Mouse (Mus musculus) CH12.LX (cell line): ENCODE measurements around the gene Lmbrd1. TPM values are rescaled to one million over a fixed set of nuclear protein-coding genes. Genes with fewer than 3 reads are reported as not detected.

ENCODE experiments used
- DNase-seq: peaks from one replicate; pipeline ENCODE4 v3.0.0-alpha.2; 2013; ENCODE audit errors: extremely low read depth
- H3K27ac ChIP-seq: 2 replicates; pipeline ENCODE4 v1.5.1; 2012; ENCODE audit warnings: low read depth, mild to moderate bottlenecking, control low read depth, moderate library complexity; ENCODE audit not compliant: insufficient read depth
- H3K27me3 ChIP-seq: replicated peaks from 2 replicates; pipeline ENCODE3; 2012; ENCODE audit warnings: inconsistent platforms
- H3K36me3 ChIP-seq, 2 experiments: replicated peaks in 1 of 2; 2 replicates each; pipeline versions ENCODE3 to v1.6.1; 2012; ENCODE audit warnings: inconsistent platforms in 1 of 2, low read length in 1 of 2, mild to moderate bottlenecking in 1 of 2, mixed read lengths in 1 of 2, moderate library complexity in 1 of 2; ENCODE audit not compliant: control insufficient read depth in 1 of 2, insufficient read depth in 1 of 2
- H3K4me1 ChIP-seq, 2 experiments: 2 replicates each; pipeline ENCODE4 v1.6.1; 2012; ENCODE audit warnings: inconsistent platforms in 1 of 2, moderate library complexity in 1 of 2; ENCODE audit not compliant: insufficient read depth in 2 of 2, control insufficient read depth in 1 of 2
- H3K4me2 ChIP-seq: 2 replicates; pipeline ENCODE4 v1.6.1; 2012; ENCODE audit warnings: low read depth, mild to moderate bottlenecking, control low read depth; ENCODE audit not compliant: poor library complexity, insufficient read depth, severe bottlenecking
- H3K4me3 ChIP-seq, 3 experiments: fragments of 150-350 bp in 1 of 3; sonication (generic) in 1 of 3; replicated peaks in 1 of 3; 2 replicates each; pipeline versions ENCODE3 to v1.5.1; 2011 to 2012; ENCODE audit warnings: low read depth in 2 of 3, low read length in 2 of 3, mild to moderate bottlenecking in 2 of 3, moderate library complexity in 2 of 3, control low read depth in 1 of 3, improper control_type of control experiment in 1 of 3, inconsistent platforms in 1 of 3, mixed read lengths in 1 of 3; ENCODE audit not compliant: poor library complexity in 1 of 3
- H3K79me2 ChIP-seq: replicated peaks from 2 replicates; pipeline ENCODE4 v1.6.1; 2012; ENCODE audit warnings: mild to moderate bottlenecking, moderate library complexity; ENCODE audit not compliant: control insufficient read depth, poor library complexity, insufficient read depth, severe bottlenecking; ENCODE audit errors: extremely low read depth
- H3K9ac ChIP-seq: 2 replicates; pipeline ENCODE4 v1.6.1; 2012; ENCODE audit warnings: low read depth, mild to moderate bottlenecking, control low read depth, moderate library complexity; ENCODE audit not compliant: insufficient read depth
- H3K9me3 ChIP-seq: replicated peaks from 2 replicates; pipeline ENCODE3; 2012; ENCODE audit warnings: low read length, inconsistent platforms, mixed read lengths
- BHLHE40 ChIP-seq: IDR thresholded peaks from 2 replicates; pipeline ENCODE4 v1.6.1; 2011; ENCODE audit warnings: mild to moderate bottlenecking, low read depth, low read length, improper control_type of control experiment
- CHD1 ChIP-seq: IDR thresholded peaks from 2 replicates; pipeline ENCODE4 v1.6.1; 2012; ENCODE audit warnings: low read depth, low read length, improper control_type of control experiment, inconsistent platforms
- CHD2 ChIP-seq: IDR thresholded peaks from 2 replicates; pipeline ENCODE4 v1.6.1; 2011; ENCODE audit warnings: low read length, improper control_type of control experiment
- E2F4 ChIP-seq: IDR thresholded peaks from 2 replicates; pipeline ENCODE4 v1.6.1; 2011; ENCODE audit warnings: low read depth, low read length, improper control_type of control experiment; ENCODE audit not compliant: insufficient replicate concordance
- ELF1 ChIP-seq: IDR thresholded peaks from 2 replicates; pipeline ENCODE4 v1.6.1; 2014; ENCODE audit warnings: low read depth, mild to moderate bottlenecking, inconsistent platforms, low read length, improper control_type of control experiment
- EP300 ChIP-seq: IDR thresholded peaks from 2 replicates; pipeline ENCODE4 v1.6.1; 2011; ENCODE audit warnings: low read length, improper control_type of control experiment
- ETS1 ChIP-seq: conservative IDR thresholded peaks from 2 replicates; pipeline ENCODE4 v1.6.1; 2012; ENCODE audit warnings: low read depth, mild to moderate bottlenecking, inconsistent platforms, low read length, improper control_type of control experiment, moderate library complexity
- HCFC1 ChIP-seq: IDR thresholded peaks from 2 replicates; pipeline ENCODE4 v1.6.1; 2012; ENCODE audit warnings: low read depth, mild to moderate bottlenecking, inconsistent platforms, low read length, improper control_type of control experiment
- JUN ChIP-seq: IDR thresholded peaks from 2 replicates; pipeline ENCODE4 v1.6.1; 2011; ENCODE audit warnings: low read depth, mild to moderate bottlenecking, low read length, improper control_type of control experiment, moderate library complexity; ENCODE audit not compliant: insufficient read depth
- JUND ChIP-seq: conservative IDR thresholded peaks from 2 replicates; pipeline ENCODE4 v1.6.1; 2011; ENCODE audit warnings: low read depth, low read length, improper control_type of control experiment
- MAFK ChIP-seq: IDR thresholded peaks from 2 replicates; pipeline ENCODE4 v1.6.1; 2011; ENCODE audit warnings: low read length, improper control_type of control experiment; ENCODE audit not compliant: insufficient replicate concordance
- MAX ChIP-seq: IDR thresholded peaks from 2 replicates; pipeline ENCODE4 v1.6.1; 2011; ENCODE audit warnings: low read length, improper control_type of control experiment
- MXI1 ChIP-seq: IDR thresholded peaks from 2 replicates; pipeline ENCODE4 v1.6.1; 2011; ENCODE audit warnings: mild to moderate bottlenecking, low read depth, low read length, improper control_type of control experiment
- MYC ChIP-seq: IDR thresholded peaks from 2 replicates; pipeline ENCODE4 v1.6.1; 2011; ENCODE audit warnings: low read depth, mild to moderate bottlenecking, improper control_type of control experiment, low read length
- NELFE ChIP-seq: IDR thresholded peaks from 2 replicates; pipeline ENCODE4 v1.6.1; 2011; ENCODE audit warnings: low read depth, low read length, improper control_type of control experiment
- PAX5 ChIP-seq: IDR thresholded peaks from 2 replicates; pipeline ENCODE4 v1.6.1; 2012; ENCODE audit warnings: low read length, inconsistent platforms, mixed read lengths
- POLR2A ChIP-seq: IDR thresholded peaks from 2 replicates; pipeline ENCODE4 v1.6.1; 2011; ENCODE audit warnings: low read depth, mild to moderate bottlenecking, improper control_type of control experiment, low read length
- RAD21 ChIP-seq: IDR thresholded peaks from 2 replicates; pipeline ENCODE4 v1.6.1; 2011; ENCODE audit warnings: low read depth, mild to moderate bottlenecking, low read length, improper control_type of control experiment, moderate library complexity
- RCOR1 ChIP-seq: conservative IDR thresholded peaks from 2 replicates; pipeline ENCODE4 v1.6.1; 2012; ENCODE audit warnings: low read depth, mild to moderate bottlenecking, inconsistent platforms, low read length, improper control_type of control experiment
- SIN3A ChIP-seq: IDR thresholded peaks from 2 replicates; pipeline ENCODE4 v1.6.1; 2012; ENCODE audit warnings: low read length, improper control_type of control experiment, inconsistent platforms
- TBP ChIP-seq: conservative IDR thresholded peaks from 2 replicates; pipeline ENCODE4 v1.6.1; 2011; ENCODE audit warnings: low read depth, low read length, improper control_type of control experiment
- UBTF ChIP-seq: IDR thresholded peaks from 2 replicates; pipeline ENCODE4 v1.6.1; 2012; ENCODE audit warnings: low read depth, mild to moderate bottlenecking, inconsistent platforms, low read length, improper control_type of control experiment, moderate library complexity
- ZC3H11A ChIP-seq: IDR thresholded peaks from 2 replicates; pipeline ENCODE4 v1.6.1; 2012; ENCODE audit warnings: low read depth, mild to moderate bottlenecking, inconsistent platforms, low read length, improper control_type of control experiment
- ZKSCAN1 ChIP-seq: IDR thresholded peaks from 2 replicates; pipeline ENCODE4 v1.6.1; 2012; ENCODE audit warnings: low read depth, inconsistent platforms, low read length, improper control_type of control experiment, borderline replicate concordance
- ZMIZ1 ChIP-seq: IDR thresholded peaks from 2 replicates; pipeline ENCODE4 v1.6.1; 2012; ENCODE audit warnings: low read depth, mild to moderate bottlenecking, inconsistent platforms, low read length, improper control_type of control experiment
- dilution Hi-C: fragments of 300-500 bp; cut with MboI; formaldehyde crosslinking; loops from 2 replicates; pipeline ENCODE4 v1.14.3; 2020; ENCODE audit warnings: low sequenced_read_pairs; ENCODE audit not compliant: extremely low pct_unique_long_range_greater_than_20kb, extremely low pct_ligation_motif_present
- in situ Hi-C: fragments of 300-500 bp; cut with MboI; formaldehyde crosslinking; loops from 3 replicates; pipeline ENCODE4 v1.14.3; 2019; ENCODE audit warnings: low sequenced_read_pairs, low pct_ligation_motif_present, low pct_unique_long_range_greater_than_20kb, mixed read lengths
- polyA plus RNA-seq: library from polyadenylated mRNA; unstranded; fragments of >175 nt; gene quantifications from 2 replicates; pipeline ENCODE4 v1.2.1, GENCODE M21; 2012; ENCODE audit warnings: low read depth; ENCODE audit not compliant: insufficient read length
- total RNA-seq, 2 experiments: library from RNA; depleted of rRNA; stranded (reverse); fragments of 300-350 nt in 1 of 2; fragments of >200 nt in 1 of 2; gene quantifications; 2 replicates each; pipeline ENCODE4 v1.2.3; 2012 to 2014

Lmbrd1 gene
- total and polyA plus RNA-seq, 3 experiments, result 8.6 to 21.2 (median 17.3) TPM

DNA sequence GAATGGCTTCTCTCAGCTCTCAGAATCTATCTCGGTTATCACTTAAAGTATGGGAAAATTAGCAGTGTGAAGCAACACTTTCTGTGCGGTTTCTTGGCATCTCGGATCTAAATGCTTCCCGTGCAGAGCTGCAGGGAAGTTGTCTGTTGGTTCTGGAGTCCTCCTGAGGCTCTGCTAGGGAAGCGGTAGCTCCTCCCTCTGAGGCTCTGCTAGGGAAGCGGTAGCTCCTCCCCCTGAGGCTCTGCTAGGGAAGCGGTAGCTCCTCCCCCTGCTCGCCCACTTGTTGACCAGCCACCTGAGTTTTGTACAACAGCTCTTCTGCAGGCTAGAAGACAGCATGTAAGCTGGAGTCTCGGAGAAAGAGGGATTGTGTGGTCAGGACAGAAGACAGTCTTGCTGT, 20.9 kb downstream of the Lmbrd1 start:
- in situ Hi-C loops, result no loop called here
- H3K36me3 ChIP-seq, result peaks cover 0 to 23% of the 10 kb centered on the region in 2 experiments
- no peaks in the 10 kb centered on the region for H3K27me3 ChIP-seq
- H3K79me2 ChIP-seq, result no peaks in the 10 kb centered on the region
- H3K4me1 ChIP-seq, result peaks cover 0 to 8% of the 10 kb centered on the region in 2 experiments; a peak in 1 of 4 replicates
- H3K4me2 ChIP-seq, result no peak overlapping the region
- no peak overlapping the region for H3K27ac ChIP-seq
- DNase-seq, result no peak
- no peaks in the 10 kb centered on the region for H3K9me3 ChIP-seq
- TF ChIP-seq ETS1, result no peak
- TF ChIP-seq HCFC1, result no peak
- no peak for TF ChIP-seq RCOR1
- no peak for TF ChIP-seq RAD21
- no peak for TF ChIP-seq NELFE
- no peak for TF ChIP-seq TBP
- no peak overlapping the region for H3K9ac ChIP-seq
- dilution Hi-C loops, result no loop called here
- H3K4me3 ChIP-seq, result no peak overlapping the region

GRCm38 (mm10) chr1:24700241-24700640, 21.8 kb downstream of the Lmbrd1 start:
- H3K4me2 ChIP-seq, result no peak overlapping the region
- in situ Hi-C loops, result no loop called here
- peaks cover 0 to 8% of the 10 kb centered on the region in 2 experiments; a peak in 1 of 4 replicates for H3K4me1 ChIP-seq
- H3K27me3 ChIP-seq, result no peaks in the 10 kb centered on the region
- no peaks in the 10 kb centered on the region for H3K79me2 ChIP-seq
- no peaks in the 10 kb centered on the region for H3K9me3 ChIP-seq
- no peak for DNase-seq
- TF ChIP-seq PAX5 (no peak), E2F4 (no peak), CHD1 (no peak), MAX (no peak), ZC3H11A (no peak), ELF1 (no peak), CHD2 (no peak)
- dilution Hi-C loops, result no loop called here
- no peak overlapping the region for H3K27ac ChIP-seq
- H3K36me3 ChIP-seq, result peaks cover 6 to 26% of the 10 kb centered on the region in 2 experiments
- H3K4me3 ChIP-seq, result no peak overlapping the region
- no peak overlapping the region for H3K9ac ChIP-seq

DNA sequence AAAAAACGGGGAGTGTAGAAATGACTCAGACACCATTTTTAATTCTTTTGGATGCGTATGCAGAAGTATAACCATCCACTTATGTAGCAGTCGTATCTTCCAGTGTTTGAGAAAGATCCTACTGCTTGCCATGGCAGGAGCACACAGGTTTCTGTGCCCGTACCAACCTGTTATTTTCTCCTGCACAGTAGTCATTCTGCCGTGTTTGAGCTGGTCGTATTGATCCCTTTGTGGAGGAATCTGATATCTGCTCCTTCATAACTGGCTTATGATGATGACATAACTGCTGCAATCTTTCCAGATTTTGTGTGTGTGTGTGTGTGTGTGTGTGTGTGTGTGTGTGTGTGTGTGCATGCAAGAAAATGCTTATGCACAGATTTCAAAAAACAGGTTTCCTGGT, 25.4 kb downstream of the Lmbrd1 start:
- H3K4me3 ChIP-seq, result no peak overlapping the region
- H3K9me3 ChIP-seq, result no peaks in the 10 kb centered on the region
- no peak overlapping the region for H3K27ac ChIP-seq
- H3K27me3 ChIP-seq, result no peaks in the 10 kb centered on the region
- H3K79me2 ChIP-seq, result no peaks in the 10 kb centered on the region
- peaks cover 10 to 39% of the 10 kb centered on the region in 2 experiments for H3K36me3 ChIP-seq
- peaks cover 0 to 8% of the 10 kb centered on the region in 2 experiments; a peak in 1 of 4 replicates for H3K4me1 ChIP-seq
- DNase-seq, result no peak
- in situ Hi-C loops, result no loop called here
- TF ChIP-seq SIN3A (no peak), HCFC1 (no peak), MYC (no peak), JUND (no peak), JUN (no peak), MXI1 (no peak), ELF1 (no peak), E2F4 (no peak), EP300 (no peak), PAX5 (no peak), POLR2A (no peak), NELFE (no peak), UBTF (no peak), CHD1 (no peak), ZKSCAN1 (no peak), MAFK (no peak), BHLHE40 (no peak), ZMIZ1 (no peak)
- H3K9ac ChIP-seq, result no peak overlapping the region
- dilution Hi-C loops, result no loop called here
- no peak overlapping the region for H3K4me2 ChIP-seq
